Mouse (Mus musculus) MEL (cell line): ENCODE results near the gene Stk40. TPM values are rescaled to one million over a fixed set of nuclear protein-coding genes. Genes with fewer than 3 reads are reported as not detected.

ENCODE experiments used
- DNase-seq: peaks from one replicate; pipeline ENCODE4 v3.0.0; 2011; ENCODE audit warnings: low read depth, low spot score
- H3K27ac ChIP-seq: 2 replicates; pipeline ENCODE4 v1.5.1; 2012; ENCODE audit warnings: low read depth, mild to moderate bottlenecking, control low read depth, low read length, moderate library complexity; ENCODE audit not compliant: control insufficient read depth
- H3K27me3 ChIP-seq, 2 experiments: fragments of 150-350 bp in 1 of 2; sonication (generic) in 1 of 2; 2 replicates each; pipeline ENCODE4 v1.6.1; 2012; ENCODE audit warnings: low read length in 2 of 2, mild to moderate bottlenecking in 2 of 2, improper control_type of control experiment in 1 of 2, moderate library complexity in 1 of 2; ENCODE audit not compliant: insufficient read depth in 2 of 2, control insufficient read depth in 1 of 2
- H3K36me3 ChIP-seq, 2 experiments: 2 replicates each; pipeline ENCODE4 v1.6.1; 2012 to 2014; ENCODE audit warnings: low read length in 2 of 2, improper control_type of control experiment in 1 of 2, inconsistent platforms in 1 of 2, mild to moderate bottlenecking in 1 of 2; ENCODE audit not compliant: insufficient read depth in 2 of 2, control insufficient read depth in 1 of 2
- H3K4me1 ChIP-seq, 2 experiments: fragments of 150-350 bp in 1 of 2; sonication (generic) in 1 of 2; 2 replicates each; pipeline ENCODE4 v1.6.1; 2012; ENCODE audit warnings: low read length in 2 of 2, improper control_type of control experiment in 1 of 2, mild to moderate bottlenecking in 1 of 2; ENCODE audit not compliant: insufficient read depth in 2 of 2, control insufficient read depth in 1 of 2
- H3K4me3 ChIP-seq, 2 experiments: fragments of 150-350 bp in 1 of 2; sonication (generic) in 1 of 2; 2 replicates each; pipeline ENCODE4 v1.5.1; 2012; ENCODE audit warnings: low read depth in 2 of 2, low read length in 2 of 2, mild to moderate bottlenecking in 2 of 2, moderate library complexity in 2 of 2, control low read depth in 1 of 2, improper control_type of control experiment in 1 of 2; ENCODE audit not compliant: control insufficient read depth in 1 of 2, insufficient read depth in 1 of 2
- H3K79me2 ChIP-seq: 2 replicates; pipeline ENCODE4 v1.6.1; 2012; ENCODE audit warnings: mild to moderate bottlenecking, low read length, moderate library complexity; ENCODE audit not compliant: control insufficient read depth, poor library complexity, insufficient read depth
- H3K9ac ChIP-seq: 2 replicates; pipeline ENCODE4 v1.6.1; 2012; ENCODE audit warnings: low read depth, mild to moderate bottlenecking, control low read depth, low read length, moderate library complexity; ENCODE audit not compliant: control insufficient read depth, poor library complexity, severe bottlenecking
- H3K9me3 ChIP-seq: fragments of 150-350 bp; sonication (generic); replicated peaks from 2 replicates; pipeline ENCODE4 v1.6.1; 2012; ENCODE audit warnings: mild to moderate bottlenecking, low read length, improper control_type of control experiment, moderate library complexity; ENCODE audit not compliant: insufficient read depth
- BHLHE40 ChIP-seq: IDR thresholded peaks from 2 replicates; pipeline ENCODE4 v1.6.1; 2012; ENCODE audit warnings: low read depth, mild to moderate bottlenecking, inconsistent platforms, low read length, improper control_type of control experiment, borderline replicate concordance
- CHD2 ChIP-seq: IDR thresholded peaks from 2 replicates; pipeline ENCODE4 v1.6.1; 2011; ENCODE audit warnings: low read length, improper control_type of control experiment
- E2F4 ChIP-seq: IDR thresholded peaks from 2 replicates; pipeline ENCODE4 v1.6.1; 2011; ENCODE audit warnings: low read depth, low read length, improper control_type of control experiment, borderline replicate concordance
- ETS1 ChIP-seq: IDR thresholded peaks from 2 replicates; pipeline ENCODE4 v1.6.1; 2012; ENCODE audit warnings: low read depth, mild to moderate bottlenecking, inconsistent platforms, low read length, improper control_type of control experiment, moderate library complexity
- HCFC1 ChIP-seq: IDR thresholded peaks from 2 replicates; pipeline ENCODE4 v1.6.1; 2012; ENCODE audit warnings: low read depth, mild to moderate bottlenecking, inconsistent platforms, low read length, improper control_type of control experiment, moderate library complexity
- KAT2A ChIP-seq: conservative IDR thresholded peaks from 2 replicates; pipeline ENCODE4 v1.6.1; 2012; ENCODE audit warnings: low read depth, low read length, improper control_type of control experiment, inconsistent platforms
- MAFK ChIP-seq: IDR thresholded peaks from 2 replicates; pipeline ENCODE4 v1.6.1; 2011; ENCODE audit warnings: low read depth, mild to moderate bottlenecking, low read length, improper control_type of control experiment, borderline replicate concordance
- MAX ChIP-seq: IDR thresholded peaks from 2 replicates; pipeline ENCODE4 v1.6.1; 2011; ENCODE audit warnings: low read length, improper control_type of control experiment
- MEF2A ChIP-seq: IDR thresholded peaks from 2 replicates; pipeline ENCODE4 v1.6.1; 2014; ENCODE audit warnings: low read depth, mild to moderate bottlenecking, inconsistent platforms, low read length, improper control_type of control experiment; ENCODE audit not compliant: poor library complexity, insufficient replicate concordance, severe bottlenecking; ENCODE audit errors: extremely low read depth
- MXI1 ChIP-seq: IDR thresholded peaks from 2 replicates; pipeline ENCODE4 v1.6.1; 2011; ENCODE audit warnings: mild to moderate bottlenecking, low read depth, low read length, improper control_type of control experiment
- MYB ChIP-seq: IDR thresholded peaks from 2 replicates; pipeline ENCODE4 v1.6.1; 2011; ENCODE audit warnings: mild to moderate bottlenecking, low read depth, low read length, improper control_type of control experiment
- MYC ChIP-seq: IDR thresholded peaks from 2 replicates; pipeline ENCODE4 v1.6.1; 2011; ENCODE audit warnings: low read depth, mild to moderate bottlenecking, low read length, improper control_type of control experiment, moderate library complexity
- NRF1 ChIP-seq: IDR thresholded peaks from 2 replicates; pipeline ENCODE4 v1.6.1; 2014; ENCODE audit warnings: low read depth, mild to moderate bottlenecking, inconsistent platforms, low read length, improper control_type of control experiment, moderate library complexity; ENCODE audit not compliant: poor library complexity, insufficient read depth, severe bottlenecking
- POLR2AphosphoS5 ChIP-seq: IDR thresholded peaks from 2 replicates; pipeline ENCODE4 v1.6.1; 2012; ENCODE audit warnings: low read depth, borderline replicate concordance, mild to moderate bottlenecking, inconsistent platforms, low read length, moderate library complexity, mixed read lengths
- RAD21 ChIP-seq: IDR thresholded peaks from 2 replicates; pipeline ENCODE4 v1.6.1; 2011; ENCODE audit warnings: mild to moderate bottlenecking, low read depth, low read length, improper control_type of control experiment
- RCOR1 ChIP-seq: IDR thresholded peaks from 2 replicates; pipeline ENCODE4 v1.6.1; 2012; ENCODE audit warnings: low read depth, mild to moderate bottlenecking, inconsistent platforms, low read length, improper control_type of control experiment
- SMC3 ChIP-seq: IDR thresholded peaks from 2 replicates; pipeline ENCODE4 v1.6.1; 2011; ENCODE audit warnings: low read depth, low read length, improper control_type of control experiment
- UBTF ChIP-seq: IDR thresholded peaks from 2 replicates; pipeline ENCODE4 v1.6.1; 2012; ENCODE audit warnings: low read depth, mild to moderate bottlenecking, inconsistent platforms, low read length, improper control_type of control experiment, moderate library complexity, borderline replicate concordance; ENCODE audit not compliant: insufficient read depth
- USF1 ChIP-seq: IDR thresholded peaks from 2 replicates; pipeline ENCODE4 v1.6.1; 2014; ENCODE audit warnings: low read depth, mild to moderate bottlenecking, inconsistent platforms, low read length, improper control_type of control experiment, moderate library complexity
- USF2 ChIP-seq, 2 experiments: IDR thresholded peaks; 2 replicates each; pipeline ENCODE4 v1.6.1; 2011 to 2012; ENCODE audit warnings: improper control_type of control experiment in 2 of 2, low read length in 2 of 2, borderline replicate concordance in 1 of 2, inconsistent platforms in 1 of 2, low read depth in 1 of 2, mild to moderate bottlenecking in 1 of 2; ENCODE audit not compliant: insufficient read depth in 1 of 2
- ZC3H11A ChIP-seq: IDR thresholded peaks from 2 replicates; pipeline ENCODE4 v1.6.1; 2012; ENCODE audit warnings: low read depth, mild to moderate bottlenecking, inconsistent platforms, low read length, improper control_type of control experiment
- ZKSCAN1 ChIP-seq: IDR thresholded peaks from 2 replicates; pipeline ENCODE4 v1.6.1; 2012; ENCODE audit warnings: low read depth, mild to moderate bottlenecking, inconsistent platforms, low read length, improper control_type of control experiment, moderate library complexity
- ZNF384 ChIP-seq: IDR thresholded peaks from 2 replicates; pipeline ENCODE4 v1.6.1; 2012; ENCODE audit warnings: low read depth, mild to moderate bottlenecking, inconsistent platforms, low read length, improper control_type of control experiment
- polyA plus RNA-seq, 2 experiments: library from polyadenylated mRNA; stranded (reverse) in 1 of 2; unstranded in 1 of 2; fragments of >175 nt in 1 of 2; fragments of >200 nt in 1 of 2; gene quantifications; 2 replicates each; pipeline versions ENCODE4 v1.2.1 to v1.2.4; 2012; ENCODE audit warnings: low replicate concordance in 2 of 2, low read depth in 1 of 2; ENCODE audit not compliant: insufficient read length in 2 of 2, insufficient read depth in 1 of 2, missing spikeins in 1 of 2
- total RNA-seq: library from RNA; depleted of rRNA; stranded (reverse); fragments of 300-350 nt; gene quantifications from 2 replicates; pipeline ENCODE4 v1.2.3, GENCODE M21; 2012

Stk40 gene
- total and polyA plus RNA-seq, 3 experiments, result 16.8 to 270 (median 79.4) TPM

DNA sequence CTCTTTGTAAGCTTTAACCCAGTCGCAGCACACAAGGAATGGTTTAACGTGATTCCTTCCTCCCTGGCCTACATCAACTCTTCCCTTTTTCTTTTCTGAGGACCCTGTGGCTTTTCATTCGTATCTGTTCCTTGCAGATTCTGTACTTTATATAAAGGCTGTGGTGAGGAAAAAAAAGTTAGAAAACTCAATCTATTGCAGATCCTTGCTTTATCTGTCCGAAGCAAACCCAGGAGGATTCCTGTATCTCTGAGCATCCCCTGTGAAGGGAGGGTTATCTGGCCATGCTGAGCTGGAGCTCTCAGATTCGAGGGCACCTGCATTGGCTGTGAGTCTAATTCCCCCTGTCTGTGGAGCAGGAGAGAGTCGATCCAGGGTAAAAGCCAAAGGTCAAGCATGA is 34.9 kb upstream of the Stk40 start (continued):
- TF ChIP-seq NRF1, result no peak
- TF ChIP-seq MAX, result no peak
- TF ChIP-seq MAFK, result no peak
- TF ChIP-seq MEF2A, result no peak
- TF ChIP-seq POLR2AphosphoS5, result no peak
- peak; percentile 85 for TF ChIP-seq RCOR1
- no peak for TF ChIP-seq BHLHE40
- TF ChIP-seq RAD21, result no peak
- TF ChIP-seq UBTF, result no peak
- no peak for TF ChIP-seq MXI1
- TF ChIP-seq ZKSCAN1, result no peak
- no peak for TF ChIP-seq MYC
- no peak for TF ChIP-seq HCFC1
- no peak for TF ChIP-seq KAT2A
- peak; percentile 71 for TF ChIP-seq ZNF384

DNA sequence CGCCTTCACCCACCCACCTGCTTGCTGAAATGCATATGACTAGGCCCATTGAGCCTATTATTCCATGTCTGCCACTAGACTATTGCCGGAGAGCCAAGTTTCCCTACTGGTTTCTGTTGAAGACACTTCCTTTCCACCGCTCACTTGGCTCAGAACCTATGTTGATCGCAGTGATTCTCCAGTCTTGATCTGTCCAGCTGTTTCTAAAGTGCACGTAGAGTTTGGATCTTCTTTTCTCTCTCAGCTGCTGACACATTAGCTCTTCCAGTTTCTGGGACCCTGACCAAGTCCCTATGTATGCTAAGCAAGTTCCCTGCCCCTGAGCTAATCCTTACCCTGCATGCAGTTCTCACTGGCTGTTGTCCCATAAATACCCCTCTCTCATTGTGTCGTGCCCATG is 25.9 kb upstream of the Stk40 start:
- Histone ChIP-seq H3K4me3 (no peak overlapping the region), H3K36me3 (peaks cover 0 to 2% of the 10 kb centered on the region in 2 experiments; a peak in 2 of 4 replicates), H3K9me3 (no peaks in the 10 kb centered on the region), H3K79me2 (no peaks in the 10 kb centered on the region), H3K27ac (no peak overlapping the region), H3K27me3 (no peaks in the 10 kb centered on the region), H3K9ac (no peak overlapping the region), H3K4me1 (peaks cover 3 to 9% of the 10 kb centered on the region in 2 experiments)
- no peak for TF ChIP-seq HCFC1
- no peak for TF ChIP-seq UBTF
- TF ChIP-seq ETS1, result no peak
- no peak for DNase-seq

- Histone ChIP-seq H3K27me3 (no peaks in the 10 kb centered on the region), H3K4me3 (no peak overlapping the region), H3K9me3 (no peaks in the 10 kb centered on the region), H3K27ac (no peak overlapping the region), H3K4me1 (peaks cover 7 to 23% of the 10 kb centered on the region in 2 experiments), H3K9ac (no peak overlapping the region), H3K36me3 (peaks cover 0 to 8% of the 10 kb centered on the region in 2 experiments; a peak in 2 of 4 replicates), H3K79me2 (no peaks in the 10 kb centered on the region)
- DNase-seq, result no peak
- TF ChIP-seq BHLHE40 (no peak), MEF2A (no peak), MYB (no peak), USF2 (IDR thresholded peaks at IDR 0.05; ENCODE audit: borderline replicate concordance in 1 of 2, insufficient read depth in 1 of 2, low read depth in 1 of 2, low read length in 2 of 2) (no peak), NRF1 (no peak), ZC3H11A (no peak), RCOR1 (no peak), RAD21 (no peak), SMC3 (no peak), E2F4 (no peak), USF1 (no peak), CHD2 (no peak)
These were observed 24.5 kb upstream of the Stk40 start for GRCm38 (mm10) chr4:126079266-126079665.
